Mouse (Mus musculus): ENCODE measurements around the gene Nup107. TPM values are rescaled to one million over a fixed set of nuclear protein-coding genes. Genes with fewer than 3 reads are reported as not detected.

Nup107 gene
- 74.7 and 75.8 TPM in 2 replicates for polyA plus RNA-seq (2015; fragmentation: Nextera tagmentation; extraction: Ambion mirVana)

- H3K4me2 ChIP-seq, result peak within 1 kb of the TSS; percentile 73
- under 1% methylated on average over 75 of the region's 75 CpGs for WGBS
Observed at GRCm38 (mm10) chr10:117792141-117793091, at the start of gene Nup107. TSS of gene Nup107 (minus strand) at chr10:117792705.

GRCm38 (mm10) chr10:117841765-117842164 is 49.3 kb upstream of the Nup107 start:
- no peaks in the 10 kb centered on the region for H3K36me3 ChIP-seq
- no peaks in the 10 kb centered on the region for H3K27me3 ChIP-seq
- H3K27ac ChIP-seq, result no peak overlapping the region
- no peaks in the 10 kb centered on the region for H3K9me3 ChIP-seq
- no peak overlapping the region for H3K4me3 ChIP-seq
- no peak overlapping the region for H3K9ac ChIP-seq
- H3K4me1 ChIP-seq, result peaks cover 34% of the 10 kb centered on the region
- WGBS, result 78% methylated on average over 1 of the region's 1 CpGs
- ATAC-seq (ENCODE audit: borderline replicate concordance, extremely low read depth, low FRiP score, low TSS enrichment), result no peak
- H3K4me2 ChIP-seq, result no peak overlapping the region

More at GRCm38 (mm10) chr10:117792141-117793091, at the start of gene Nup107:
- ATAC-seq (ENCODE audit: borderline replicate concordance, extremely low read depth, low FRiP score, low TSS enrichment), result peak; percentile 98
- H3K4me3 ChIP-seq, result peak within 1 kb of the TSS; percentile 99
- H3K27me3 ChIP-seq, result no peaks in the 10 kb centered on the region
- peaks cover 6% of the 10 kb centered on the region for H3K36me3 ChIP-seq
- peaks cover 18% of the 10 kb centered on the region for H3K4me1 ChIP-seq
- peak within 1 kb of the TSS; percentile 95 for H3K9ac ChIP-seq
- H3K9me3 ChIP-seq, result no peaks in the 10 kb centered on the region
- H3K27ac ChIP-seq, result peak within 1 kb of the TSS; percentile 87

- Histone ChIP-seq H3K36me3 (no peaks in the 10 kb centered on the region), H3K9me3 (no peaks in the 10 kb centered on the region), H3K4me3 (no peak overlapping the region), H3K4me1 (peaks cover 29% of the 10 kb centered on the region), H3K27me3 (no peaks in the 10 kb centered on the region), H3K27ac (no peak overlapping the region), H3K9ac (no peak overlapping the region), H3K4me2 (no peak overlapping the region)
- ATAC-seq (ENCODE audit: borderline replicate concordance, extremely low read depth, low FRiP score, low TSS enrichment), result no peak
- WGBS, result 82% methylated on average over 5 of the region's 5 CpGs
Observed at GRCm38 (mm10) chr10:117840431-117840995, 48.0 kb upstream of the Nup107 start.

- 70% methylated on average over 3 of the region's 3 CpGs for WGBS
- H3K4me1 ChIP-seq, result peaks cover 29% of the 10 kb centered on the region
- no peak overlapping the region for H3K4me3 ChIP-seq
- no peaks in the 10 kb centered on the region for H3K36me3 ChIP-seq
- H3K27ac ChIP-seq, result no peak overlapping the region
- H3K9ac ChIP-seq, result no peak overlapping the region
- H3K9me3 ChIP-seq, result no peaks in the 10 kb centered on the region
- no peaks in the 10 kb centered on the region for H3K27me3 ChIP-seq
- ATAC-seq (ENCODE audit: borderline replicate concordance, extremely low read depth, low FRiP score, low TSS enrichment), result no peak
- H3K4me2 ChIP-seq, result no peak overlapping the region
Observed at GRCm38 (mm10) chr10:117839737-117840136, 47.2 kb upstream of the Nup107 start.

- no peak overlapping the region for H3K27ac ChIP-seq
- WGBS, result 88% methylated on average over 3 of the region's 3 CpGs
- no peak overlapping the region for H3K9ac ChIP-seq
- ATAC-seq (ENCODE audit: borderline replicate concordance, extremely low read depth, low FRiP score, low TSS enrichment), result no peak
- H3K4me1 ChIP-seq, result peaks cover 23% of the 10 kb centered on the region
- H3K4me2 ChIP-seq, result no peak overlapping the region
- no peaks in the 10 kb centered on the region for H3K36me3 ChIP-seq
- H3K27me3 ChIP-seq, result no peaks in the 10 kb centered on the region
- H3K4me3 ChIP-seq, result no peak overlapping the region
- H3K9me3 ChIP-seq, result no peaks in the 10 kb centered on the region
Observed at GRCm38 (mm10) chr10:117838924-117839323, 46.4 kb upstream of the Nup107 start.

- no peaks in the 10 kb centered on the region for H3K9me3 ChIP-seq
- no peaks in the 10 kb centered on the region for H3K27me3 ChIP-seq
- H3K4me1 ChIP-seq, result peaks cover 6% of the 10 kb centered on the region
- ATAC-seq (ENCODE audit: borderline replicate concordance, extremely low read depth, low FRiP score, low TSS enrichment), result no peak
- no peak overlapping the region for H3K27ac ChIP-seq
- H3K36me3 ChIP-seq, result no peaks in the 10 kb centered on the region
- H3K9ac ChIP-seq, result no peak overlapping the region
- no peak overlapping the region for H3K4me3 ChIP-seq
- no peak overlapping the region for H3K4me2 ChIP-seq
- 73% methylated on average over 2 of the region's 2 CpGs for WGBS
Observed at GRCm38 (mm10) chr10:117836354-117836753, 43.8 kb upstream of the Nup107 start.

GRCm38 (mm10) chr10:117835453-117835852 is 42.9 kb upstream of the Nup107 start:
- H3K27me3 ChIP-seq, result no peaks in the 10 kb centered on the region
- H3K4me2 ChIP-seq, result no peak overlapping the region
- H3K36me3 ChIP-seq, result no peaks in the 10 kb centered on the region
- 68% methylated on average over 5 of the region's 5 CpGs for WGBS
- H3K9me3 ChIP-seq, result no peaks in the 10 kb centered on the region
- H3K4me1 ChIP-seq, result peaks cover 6% of the 10 kb centered on the region
- H3K9ac ChIP-seq, result no peak overlapping the region
- ATAC-seq (ENCODE audit: borderline replicate concordance, extremely low read depth, low FRiP score, low TSS enrichment), result no peak
- H3K27ac ChIP-seq, result no peak overlapping the region
- no peak overlapping the region for H3K4me3 ChIP-seq

GRCm38 (mm10) chr10:117830797-117831196 is 38.3 kb upstream of the Nup107 start:
- Histone ChIP-seq H3K27me3 (no peaks in the 10 kb centered on the region), H3K4me1 (peaks cover 9% of the 10 kb centered on the region)
- WGBS, result 76% methylated on average over 3 of the region's 3 CpGs

GRCm38 (mm10) chr10:117829472-117830155 is 37.1 kb upstream of the Nup107 start:
- 90% methylated on average over 7 of the region's 7 CpGs for WGBS
- Histone ChIP-seq H3K9ac (no peak overlapping the region), H3K4me1 (peaks cover 12% of the 10 kb centered on the region), H3K27ac (no peak overlapping the region), H3K27me3 (no peaks in the 10 kb centered on the region), H3K36me3 (no peaks in the 10 kb centered on the region), H3K4me2 (no peak overlapping the region), H3K4me3 (no peak overlapping the region), H3K9me3 (no peaks in the 10 kb centered on the region)
- ATAC-seq (ENCODE audit: borderline replicate concordance, extremely low read depth, low FRiP score, low TSS enrichment), result no peak

More at GRCm38 (mm10) chr10:117830797-117831196, 38.3 kb upstream of the Nup107 start:
- no peak for ATAC-seq (ENCODE audit: borderline replicate concordance, extremely low read depth, low FRiP score, low TSS enrichment)
- Histone ChIP-seq H3K9ac (no peak overlapping the region), H3K9me3 (no peaks in the 10 kb centered on the region), H3K36me3 (no peaks in the 10 kb centered on the region), H3K4me3 (no peak overlapping the region), H3K4me2 (no peak overlapping the region), H3K27ac (no peak overlapping the region)

GRCm38 (mm10) chr10:117829022-117829421 is 36.5 kb upstream of the Nup107 start:
- ATAC-seq (ENCODE audit: borderline replicate concordance, extremely low read depth, low FRiP score, low TSS enrichment), result no peak
- Histone ChIP-seq H3K27me3 (no peaks in the 10 kb centered on the region), H3K9me3 (no peaks in the 10 kb centered on the region), H3K27ac (no peak overlapping the region), H3K36me3 (0 out of 2 replicates have a peak, but pooled peaks cover 3% of the 10 kb centered on the region), H3K4me1 (peaks cover 12% of the 10 kb centered on the region), H3K4me3 (no peak overlapping the region), H3K4me2 (no peak overlapping the region), H3K9ac (no peak overlapping the region)
- WGBS, result 67% methylated on average over 4 of the region's 4 CpGs

- 64% methylated on average over 4 of the region's 4 CpGs for WGBS
- no peak overlapping the region for H3K27ac ChIP-seq
- no peak overlapping the region for H3K4me3 ChIP-seq
- H3K9me3 ChIP-seq, result no peaks in the 10 kb centered on the region
- H3K27me3 ChIP-seq, result no peaks in the 10 kb centered on the region
- ATAC-seq (ENCODE audit: borderline replicate concordance, extremely low read depth, low FRiP score, low TSS enrichment), result no peak
- no peak overlapping the region for H3K9ac ChIP-seq
- no peak overlapping the region for H3K4me2 ChIP-seq
- peaks cover 5% of the 10 kb centered on the region for H3K36me3 ChIP-seq
- H3K4me1 ChIP-seq, result peaks cover 12% of the 10 kb centered on the region
Observed at GRCm38 (mm10) chr10:117828536-117828935, 36.0 kb upstream of the Nup107 start.
